Mouse (Mus musculus) liver, adult 2 months (tissue): Measurements from ENCODE around the gene Stt3b.

Experiments
- CTCF ChIP-seq: fragments of 200-500 bp; IDR thresholded peaks from 2 replicates; pipeline ENCODE4 v1.5.1; 2011; ENCODE audit warnings: low read depth, low read length, control low read depth
- POLR2A ChIP-seq: fragments of 200-500 bp; IDR thresholded peaks from 2 replicates; pipeline ENCODE4 v1.6.1; 2011; ENCODE audit warnings: low read length, control low read depth; ENCODE audit not compliant: insufficient read depth; ENCODE audit errors: extremely low read depth

GRCm38 (mm10) chr9:115338816-115339215 lies 28.6 kb upstream of the Stt3b start:
- no peak for TF ChIP-seq CTCF
- TF ChIP-seq POLR2A = no peak
